Mouse (Mus musculus): ENCODE data around the gene Ctf2.
A peak's percentile ranks its signal among the peaks of the same experiment; 100 is the strongest.

Gene Ctf2

GRCm38 (mm10) chr7:127685304-127686018, 46.5 kb downstream of the Ctf2 start:
- peak; percentile 34 for DNase-seq

- DNase-seq: no peak
Measured at GRCm38 (mm10) chr7:127681888-127682553, 49.9 kb downstream of the Ctf2 start.

- DNase-seq: no peak
Measured at GRCm38 (mm10) chr7:127680541-127680940, 51.4 kb downstream of the Ctf2 start.

- DNase-seq: no peak
Measured at GRCm38 (mm10) chr7:127678811-127679210, 53.2 kb downstream of the Ctf2 start.

GRCm38 (mm10) chr7:127677609-127678008, 54.4 kb downstream of the Ctf2 start:
- DNase-seq: no peak

- peak; percentile 48 for DNase-seq
Measured at GRCm38 (mm10) chr7:127677077-127677476, 54.9 kb downstream of the Ctf2 start.

GRCm38 (mm10) chr7:127675391-127675811, 56.6 kb downstream of the Ctf2 start:
- no peak for DNase-seq

- DNase-seq: peak; percentile 89
Measured at GRCm38 (mm10) chr7:127674977-127675376, 57.0 kb downstream of the Ctf2 start.

GRCm38 (mm10) chr7:127672776-127673175, 59.2 kb downstream of the Ctf2 start:
- DNase-seq: no peak

GRCm38 (mm10) chr7:127671880-127672774, 59.8 kb downstream of the Ctf2 start:
- peak; percentile 24 for DNase-seq
